Mouse (Mus musculus) cerebellum, postnatal 10 days (tissue): ENCODE results near the gene Btf3.

Experiments
- DNase-seq, 2 experiments: peaks; one replicate each; pipeline ENCODE4 v3.0.0; 2021; ENCODE audit warnings: mixed read lengths in 2 of 2

The Btf3 gene

GRCm38 (mm10) chr13:98274023-98274422 is 42.8 kb downstream of the Btf3 start:
- no peak for DNase-seq

GRCm38 (mm10) chr13:98264111-98264510 is 52.7 kb downstream of the Btf3 start:
- DNase-seq, result no peak

- no peak for DNase-seq
Measured at GRCm38 (mm10) chr13:98263458-98263987, 53.3 kb downstream of the Btf3 start.

GRCm38 (mm10) chr13:98262636-98263457 is 54.0 kb downstream of the Btf3 start, which contains the start of the genes Utp15 and Ankra2:
Gene Utp15 (minus strand): TSS chr13:98263041.
Gene Ankra2 (plus strand): TSS chr13:98263074.
- peak; percentile 99 for DNase-seq
